Mouse (Mus musculus) forebrain, embryonic 12.5 days (tissue): Measurements from ENCODE around the gene Tuba8. TPM values are rescaled to one million over a fixed set of nuclear protein-coding genes. Genes with fewer than 3 reads are reported as not detected.

Experiments used
- polyA plus RNA-seq: library from polyadenylated mRNA; unstranded; fragments of >200 nt; fragmentation: Nextera tagmentation; extraction: Ambion mirVana; gene quantifications from 2 replicates; pipeline ENCODE4 v1.2.1, GENCODE M21; 2016

The Tuba8 gene
- polyA plus RNA-seq, 1 experiment from 2014 or later = 0.40 TPM

Other genes with a start within 250 kb of the Tuba8 start
- 17.6 and 18.8 TPM in 2 replicates for gene Mical3, start 79.7 kb upstream of the Tuba8 start, polyA plus RNA-seq
- gene Pex26, start 27.0 kb upstream of the Tuba8 start, polyA plus RNA-seq = 10.9 and 12.0 TPM in 2 replicates
- gene Usp18, start 35.2 kb downstream of the Tuba8 start, polyA plus RNA-seq = 1.2 and 1.3 TPM in 2 replicates
- 1.6 and 2.1 TPM in 2 replicates for gene Slc6a13, start 89.5 kb downstream of the Tuba8 start, polyA plus RNA-seq
- gene Slc6a12, start 132.4 kb downstream of the Tuba8 start, polyA plus RNA-seq = 0.08 TPM in 1 of 2 replicates, not detected in the other